Comparison of ENCODE assay signal across 17 mouse cellular contexts in genomic region chr9:97755599-97756270, GRCm38 (mm10).
"Had no signal": no experiment of that assay in that cellular context is flagged by ENCODE, and none has a peak within 500 bp of the region (broad histone marks: within the 10 kb centered on the region; RNA-seq: fewer than 3 reads in every experiment).

No protein-coding gene starts in this region.

- H3K36me3 ChIP-seq: limb, embryonic 12.5 days; limb, embryonic 15.5 days; midbrain, embryonic 13.5 days; stomach, embryonic 15.5 days had no signal

- H3K27me3 ChIP-seq: limb, embryonic 12.5 days; limb, embryonic 15.5 days; midbrain, embryonic 13.5 days; stomach, embryonic 15.5 days had no signal

- ATAC-seq: intestine, postnatal 0 days; liver, postnatal 0 days; lung, postnatal 0 days; midbrain, embryonic 13.5 days; midbrain, embryonic 16.5 days had no signal

- DNase-seq: kidney, postnatal 25 days; left cerebral cortex, postnatal 4 days; liver, postnatal 0 days; lung, embryonic 14.5 days; right cerebral cortex, postnatal 25 days; spleen, adult 18-20 months; thymus, postnatal 25 days had no signal

- H3K9me3 ChIP-seq: limb, embryonic 12.5 days; limb, embryonic 15.5 days; midbrain, embryonic 13.5 days; stomach, embryonic 15.5 days had no signal

- H3K4me1 ChIP-seq: limb, embryonic 15.5 days; midbrain, embryonic 13.5 days; stomach, embryonic 15.5 days had no signal

- H3K4me3 ChIP-seq: limb, embryonic 12.5 days; limb, embryonic 15.5 days; midbrain, embryonic 13.5 days; stomach, embryonic 15.5 days had no signal

- H3K4me2 ChIP-seq: limb, embryonic 12.5 days; limb, embryonic 15.5 days; liver, embryonic 11.5 days; lung, embryonic 14.5 days; midbrain, embryonic 13.5 days; stomach, embryonic 15.5 days had no signal

- H3K9ac ChIP-seq: limb, embryonic 12.5 days; limb, embryonic 15.5 days; liver, embryonic 14.5 days; liver, postnatal 0 days; lung, embryonic 14.5 days; midbrain, embryonic 13.5 days; stomach, embryonic 15.5 days had no signal

- H3K27ac ChIP-seq: limb, embryonic 12.5 days; limb, embryonic 15.5 days; liver, embryonic 14.5 days; macrophage; midbrain, embryonic 13.5 days; stomach, embryonic 15.5 days had no signal
